Mouse (Mus musculus) forebrain, postnatal 0 days (tissue): ENCODE measurements around the gene Nod1. TPM values are rescaled to one million over a fixed set of nuclear protein-coding genes. Genes with fewer than 3 reads are reported as not detected.

Experiments used
- ATAC-seq: fragments of 200-750 bp; cut with Nextera tagmentation; 2 replicates; pipeline ENCODE4 v1.8.0; 2017; ENCODE audit warnings: mild to moderate bottlenecking, moderate library complexity
- DNase-seq: peaks from one replicate; pipeline ENCODE4 v3.0.0-alpha.2; 2015
- H3K27ac ChIP-seq: fragments of 300-500 bp; sonication (generic); 2 replicates; pipeline ENCODE4 v1.5.1; 2014; ENCODE audit warnings: low read depth, mild to moderate bottlenecking, antibody characterized with exemption, low read length, moderate library complexity, mixed read lengths
- H3K27me3 ChIP-seq: fragments of 300-500 bp; sonication (generic); 2 replicates; pipeline ENCODE4 v1.6.1; 2014; ENCODE audit warnings: mild to moderate bottlenecking, low read length, mixed read lengths; ENCODE audit not compliant: insufficient read depth
- H3K36me3 ChIP-seq: fragments of 300-500 bp; sonication (generic); 2 replicates; pipeline ENCODE4 v1.6.1; 2014; ENCODE audit warnings: mild to moderate bottlenecking, moderate library complexity; ENCODE audit not compliant: insufficient read depth
- H3K4me1 ChIP-seq: fragments of 300-500 bp; sonication (generic); 2 replicates; pipeline ENCODE4 v1.6.1; 2014; ENCODE audit warnings: antibody characterized with exemption; ENCODE audit not compliant: insufficient read depth
- H3K4me2 ChIP-seq: fragments of 300-500 bp; sonication (generic); 2 replicates; pipeline ENCODE4 v1.6.1; 2014; ENCODE audit warnings: low read depth, mild to moderate bottlenecking, moderate library complexity
- H3K4me3 ChIP-seq: fragments of 300-500 bp; sonication (generic); 2 replicates; pipeline ENCODE4 v1.5.1; 2014; ENCODE audit warnings: low read depth, low read length, mixed read lengths
- H3K9ac ChIP-seq: fragments of 300-500 bp; sonication (generic); 2 replicates; pipeline ENCODE4 v1.6.1; 2014; ENCODE audit warnings: mild to moderate bottlenecking
- H3K9me3 ChIP-seq: fragments of 300-500 bp; sonication (generic); 2 replicates; pipeline ENCODE4 v1.6.1; 2016; ENCODE audit warnings: low read length
- CTCF ChIP-seq: sonication (generic); IDR thresholded peaks from 2 replicates; pipeline ENCODE4 v1.5.1; 2016; ENCODE audit warnings: antibody characterized with exemption, control low read depth, low read depth
- WGBS: fragments of 180-500 bp; shearing (Covaris S2); extraction: QIAGEN DNeasy Blood & Tissue Kit; methylation state at CpG from one replicate; pipeline ENCODE4 v1.1.7; 2014; 5-methylcytosine and 5-hydroxymethylcytosine counted together
- polyA plus RNA-seq: library from polyadenylated mRNA; unstranded; fragments of >200 nt; fragmentation: Nextera tagmentation; extraction: Ambion mirVana; gene quantifications from 2 replicates; pipeline ENCODE4 v1.2.1, GENCODE M21; 2015
- total RNA-seq: library from RNA; depleted of rRNA; stranded (reverse); fragments of >200 nt; gene quantifications from 2 replicates; pipeline ENCODE4 v1.2.3, GENCODE M21; 2014

The Nod1 gene
- total and polyA plus RNA-seq, 2 experiments from 2014 or later = 1.8 to 2.0 TPM

DNA sequence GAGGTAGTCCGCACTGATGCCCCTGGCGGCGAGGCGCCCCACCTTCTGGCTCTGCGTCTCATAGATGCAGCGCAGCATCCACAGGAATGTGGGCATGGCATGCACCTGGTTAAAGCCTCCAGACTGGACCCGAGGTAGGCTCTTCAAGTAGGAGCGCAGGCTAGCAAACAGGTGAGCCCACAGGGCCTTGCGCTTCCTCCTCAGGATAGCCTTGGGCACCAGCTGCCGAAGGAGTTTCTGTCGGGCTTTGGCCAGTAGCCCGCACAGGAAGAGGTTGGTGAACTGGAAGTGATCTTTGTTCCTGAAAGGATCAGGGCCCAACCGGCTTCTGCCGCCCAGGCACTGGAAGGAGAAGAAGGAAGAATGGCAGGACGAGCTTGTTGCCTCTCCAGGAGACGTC is 29.1 kb downstream of the Nod1 start:
- Histone ChIP-seq H3K4me3 (no peak overlapping the region), H3K36me3 (no peaks in the 10 kb centered on the region), H3K9me3 (no peaks in the 10 kb centered on the region), H3K27ac (no peak overlapping the region), H3K27me3 (no peaks in the 10 kb centered on the region; the same call in 1 of the 2 replicates), H3K4me1 (no peaks in the 10 kb centered on the region), H3K4me2 (no peak overlapping the region), H3K9ac (no peak overlapping the region)
- no peak for TF ChIP-seq CTCF
- ATAC-seq (no peak), DNase-seq (no peak)
- 77% methylated on average over 16 of the region's 16 CpGs for WGBS

DNA sequence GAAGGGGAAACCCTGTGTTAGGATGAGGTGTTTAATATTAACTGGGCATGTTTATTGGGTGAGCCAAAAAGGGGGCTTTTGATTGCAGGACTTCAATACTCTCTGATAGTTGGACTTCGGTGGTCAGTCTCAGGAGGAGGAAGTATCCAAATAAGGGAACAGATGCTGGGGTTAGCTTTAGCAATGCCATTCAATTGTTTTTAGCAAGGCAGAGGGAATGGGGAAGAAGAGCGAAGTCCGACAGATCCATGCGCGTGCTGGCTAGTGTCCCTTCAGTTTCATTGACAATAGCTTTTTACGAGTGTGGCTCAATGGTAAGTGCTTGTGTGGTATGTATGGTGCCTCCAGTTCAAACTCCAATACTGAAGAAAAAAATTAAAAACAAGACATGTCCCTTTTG is 31.3 kb downstream of the Nod1 start:
- H3K9me3 ChIP-seq = no peaks in the 10 kb centered on the region
- TF ChIP-seq CTCF = no peak

DNA sequence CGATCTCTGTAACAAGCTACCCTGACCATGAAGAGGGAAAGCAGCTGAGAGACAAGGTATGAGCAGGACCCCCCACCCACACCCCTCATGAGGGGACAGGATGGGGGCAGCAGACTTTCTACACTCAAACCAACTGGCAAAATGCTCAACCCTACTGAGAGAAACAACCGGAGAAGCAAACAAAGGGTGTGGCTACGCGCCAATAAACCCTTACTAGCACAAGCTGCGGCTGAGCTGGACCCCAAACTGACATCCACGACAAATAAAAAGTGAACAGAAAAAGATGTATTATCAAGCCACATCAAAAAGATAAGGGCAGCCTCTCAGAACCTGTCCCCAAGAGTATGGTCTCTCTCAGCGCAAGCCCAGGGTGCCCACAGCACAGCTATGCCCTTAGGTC is 32.3 kb downstream of the Nod1 start:
- no peaks in the 10 kb centered on the region for H3K4me1 ChIP-seq
- H3K27ac ChIP-seq = no peak overlapping the region
- no peaks in the 10 kb centered on the region for H3K9me3 ChIP-seq
- H3K36me3 ChIP-seq = no peaks in the 10 kb centered on the region
- H3K4me2 ChIP-seq = no peak overlapping the region
- no peak overlapping the region for H3K9ac ChIP-seq
- no peak overlapping the region for H3K4me3 ChIP-seq
- DNase-seq (no peak), ATAC-seq (no peak)
- TF ChIP-seq CTCF = no peak
- 69% methylated on average over 7 of the region's 7 CpGs for WGBS
- H3K27me3 ChIP-seq = no peaks in the 10 kb centered on the region; the same call in 1 of the 2 replicates

More for the DNA sequence above, 31.3 kb downstream of the Nod1 start:
- Histone ChIP-seq H3K4me3 (no peak overlapping the region), H3K27ac (no peak overlapping the region), H3K27me3 (no peaks in the 10 kb centered on the region; the same call in 1 of the 2 replicates), H3K4me1 (no peaks in the 10 kb centered on the region), H3K9ac (no peak overlapping the region), H3K36me3 (no peaks in the 10 kb centered on the region), H3K4me2 (no peak overlapping the region)
- no peak for DNase-seq
- no peak for ATAC-seq
- 95% methylated on average over 6 of the region's 6 CpGs for WGBS

DNA sequence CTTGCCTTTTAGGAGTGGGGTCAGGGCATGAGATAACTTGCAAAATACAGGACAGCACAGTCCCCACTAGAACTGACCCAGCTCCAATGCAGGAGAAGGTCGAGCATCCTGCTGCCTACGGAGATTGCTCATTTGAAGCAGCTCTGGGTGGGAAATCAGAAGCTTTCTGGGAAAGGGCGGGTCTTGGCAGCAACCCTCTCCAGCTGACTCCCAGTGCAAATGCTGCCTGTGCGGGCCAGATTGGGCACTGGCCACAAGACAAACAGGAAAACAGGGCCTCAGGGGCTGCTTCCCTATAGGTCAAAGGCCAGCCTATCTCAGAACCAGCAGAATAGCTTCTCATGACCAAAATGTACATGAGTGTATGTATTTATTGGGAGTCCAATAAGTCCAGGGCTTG is 32.8 kb downstream of the Nod1 start:
- no peaks in the 10 kb centered on the region for H3K4me1 ChIP-seq
- H3K27ac ChIP-seq = no peak overlapping the region
- no peak overlapping the region for H3K9ac ChIP-seq
- DNase-seq (no peak), ATAC-seq (no peak)
- TF ChIP-seq CTCF = no peak
- H3K36me3 ChIP-seq = no peaks in the 10 kb centered on the region
- no peak overlapping the region for H3K4me3 ChIP-seq
- 59% methylated on average over 4 of the region's 4 CpGs for WGBS
- H3K9me3 ChIP-seq = no peaks in the 10 kb centered on the region
- H3K4me2 ChIP-seq = no peak overlapping the region
- H3K27me3 ChIP-seq = no peaks in the 10 kb centered on the region; the same call in 1 of the 2 replicates

DNA sequence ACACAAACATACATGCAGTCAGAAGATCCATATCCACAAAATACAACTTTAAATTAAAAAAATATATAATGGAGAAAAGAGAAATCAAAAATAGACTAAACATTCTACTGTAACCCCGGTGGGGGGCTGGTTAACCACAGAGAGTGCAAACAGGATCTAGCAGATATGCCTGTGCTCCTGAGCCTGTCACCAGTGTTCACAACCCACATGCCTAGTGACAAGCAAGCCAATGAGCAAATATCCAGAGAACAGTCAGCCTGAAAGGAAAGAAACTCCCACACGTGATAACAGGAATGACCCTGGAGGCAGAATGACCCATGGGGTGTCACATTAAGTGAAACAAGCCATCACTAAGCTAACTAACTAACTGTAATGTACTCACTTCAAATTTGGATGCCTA is 35.9 kb downstream of the Nod1 start:
- no peak overlapping the region for H3K4me3 ChIP-seq
- H3K27me3 ChIP-seq = no peaks in the 10 kb centered on the region
- no peak overlapping the region for H3K9ac ChIP-seq
- H3K4me1 ChIP-seq = no peaks in the 10 kb centered on the region
- ATAC-seq = no peak
- 82% methylated on average over 2 of the region's 2 CpGs for WGBS
- H3K36me3 ChIP-seq = no peaks in the 10 kb centered on the region
- no peak for DNase-seq
- no peak overlapping the region for H3K4me2 ChIP-seq
- H3K9me3 ChIP-seq = no peaks in the 10 kb centered on the region
- no peak overlapping the region for H3K27ac ChIP-seq
- TF ChIP-seq CTCF = no peak

DNA sequence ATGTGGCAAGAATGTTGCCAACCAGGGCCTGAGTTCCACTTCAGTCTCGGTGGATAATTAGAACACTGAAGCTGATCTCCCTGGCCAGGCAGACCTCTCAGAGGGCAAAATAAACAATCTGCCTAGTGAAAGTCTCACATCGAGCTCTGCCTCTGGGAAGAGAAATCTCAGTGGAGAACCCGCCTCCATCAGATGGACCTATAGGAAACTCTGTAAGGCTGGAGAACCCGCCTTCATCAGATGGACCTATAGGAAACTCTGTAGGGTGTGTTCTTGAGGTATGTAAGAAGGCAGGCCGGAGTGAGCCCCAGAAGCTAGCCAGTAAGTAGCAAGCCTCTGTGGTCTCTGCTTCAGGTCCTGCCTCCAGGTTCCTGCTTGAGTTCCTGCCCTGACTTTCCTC is 37.5 kb downstream of the Nod1 start:
- H3K4me1 ChIP-seq = no peaks in the 10 kb centered on the region
- no peaks in the 10 kb centered on the region for H3K9me3 ChIP-seq
- WGBS = 78% methylated on average over 5 of the region's 5 CpGs
- H3K27me3 ChIP-seq = no peaks in the 10 kb centered on the region
- DNase-seq = no peak
- H3K36me3 ChIP-seq = no peaks in the 10 kb centered on the region
- no peak overlapping the region for H3K4me2 ChIP-seq
- no peak for TF ChIP-seq CTCF
- ATAC-seq = no peak
- H3K4me3 ChIP-seq = no peak overlapping the region
- H3K27ac ChIP-seq = no peak overlapping the region
- H3K9ac ChIP-seq = no peak overlapping the region

DNA sequence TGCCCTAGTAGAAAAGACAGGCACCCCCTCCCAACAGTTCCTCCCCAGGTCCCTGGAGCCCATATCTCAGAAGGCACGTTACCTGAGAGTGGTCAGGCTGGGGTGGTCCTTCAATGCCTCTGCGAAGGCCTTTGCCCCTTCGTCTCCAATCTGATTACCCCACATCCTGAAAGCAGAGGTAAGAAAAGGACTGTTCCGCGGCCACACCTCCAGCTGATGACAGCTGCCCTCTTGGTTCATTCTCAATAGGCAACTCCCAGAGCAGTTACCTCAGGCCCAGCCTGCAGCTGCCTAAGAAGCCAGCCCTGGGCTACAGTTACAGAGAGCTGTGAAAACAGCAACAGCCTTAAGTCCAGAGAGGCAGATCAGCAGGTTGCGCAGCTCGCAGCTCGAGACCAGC is 38.1 kb downstream of the Nod1 start:
- Histone ChIP-seq H3K9me3 (no peaks in the 10 kb centered on the region), H3K4me3 (no peak overlapping the region), H3K36me3 (no peaks in the 10 kb centered on the region), H3K4me1 (no peaks in the 10 kb centered on the region), H3K27me3 (no peaks in the 10 kb centered on the region), H3K27ac (no peak overlapping the region), H3K9ac (no peak overlapping the region), H3K4me2 (no peak overlapping the region)
- 89% methylated on average over 8 of the region's 8 CpGs for WGBS
- no peak for DNase-seq
- ATAC-seq = no peak
- TF ChIP-seq CTCF = no peak

DNA sequence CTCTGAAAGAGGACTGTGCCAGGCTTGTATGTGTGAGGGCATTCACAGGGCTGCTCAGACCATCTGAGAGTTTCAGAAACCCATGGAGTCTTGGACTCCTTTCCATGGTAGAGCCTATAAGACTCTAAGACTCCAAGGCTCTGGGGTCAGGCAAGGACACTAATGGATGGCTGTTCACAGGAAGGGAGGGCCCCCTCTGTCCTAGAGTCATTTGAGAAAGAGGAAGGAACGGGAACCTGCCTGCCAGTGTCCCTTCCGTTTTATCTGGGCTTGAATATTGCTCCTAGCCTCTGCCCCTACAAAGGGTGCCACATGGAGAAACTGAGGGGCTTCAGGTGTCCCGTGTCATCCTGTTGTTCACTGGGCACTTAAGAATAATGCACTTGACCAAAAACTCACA is 38.5 kb downstream of the Nod1 start:
- H3K4me2 ChIP-seq = no peak overlapping the region
- H3K4me3 ChIP-seq = no peak overlapping the region
- no peak overlapping the region for H3K9ac ChIP-seq
- DNase-seq (no peak), ATAC-seq (no peak)
- no peaks in the 10 kb centered on the region for H3K36me3 ChIP-seq
- no peak for TF ChIP-seq CTCF
- no peaks in the 10 kb centered on the region for H3K4me1 ChIP-seq
- H3K27ac ChIP-seq = no peak overlapping the region
- H3K27me3 ChIP-seq = no peaks in the 10 kb centered on the region
- WGBS = 72% methylated on average over 3 of the region's 3 CpGs
- H3K9me3 ChIP-seq = no peaks in the 10 kb centered on the region
